Mouse (Mus musculus): ENCODE results near the gene Disp1.

Disp1 gene

GRCm38 (mm10) chr1:183220796-183221718 lies at the start of gene Disp1:
Gene Disp1 (minus strand): TSS chr1:183221522.
- in situ Hi-C loops (cut with MboI; ENCODE audit: low pct_unique_long_range_greater_than_20kb in 1 of 2, low sequenced_read_pairs in 2 of 2, unreplicated experiment in 1 of 2), result no loop called here

GRCm38 (mm10) chr1:183267666-183268065 lies 46.3 kb upstream of the Disp1 start:
- in situ Hi-C loops (cut with MboI; ENCODE audit: low pct_unique_long_range_greater_than_20kb in 1 of 2, low sequenced_read_pairs in 2 of 2, unreplicated experiment in 1 of 2), result no loop called here

GRCm38 (mm10) chr1:183265921-183266467 lies 44.7 kb upstream of the Disp1 start:
- in situ Hi-C loops (cut with MboI; ENCODE audit: low pct_unique_long_range_greater_than_20kb in 1 of 2, low sequenced_read_pairs in 2 of 2, unreplicated experiment in 1 of 2), result no loop called here

GRCm38 (mm10) chr1:183264145-183265008 lies 43.1 kb upstream of the Disp1 start:
- in situ Hi-C loops (cut with MboI; ENCODE audit: low pct_unique_long_range_greater_than_20kb in 1 of 2, low sequenced_read_pairs in 2 of 2, unreplicated experiment in 1 of 2), result no loop called here

GRCm38 (mm10) chr1:183252574-183252973 lies 31.3 kb upstream of the Disp1 start:
- in situ Hi-C loops (cut with MboI; ENCODE audit: low pct_unique_long_range_greater_than_20kb in 1 of 2, low sequenced_read_pairs in 2 of 2, unreplicated experiment in 1 of 2), result no loop called here

DNA sequence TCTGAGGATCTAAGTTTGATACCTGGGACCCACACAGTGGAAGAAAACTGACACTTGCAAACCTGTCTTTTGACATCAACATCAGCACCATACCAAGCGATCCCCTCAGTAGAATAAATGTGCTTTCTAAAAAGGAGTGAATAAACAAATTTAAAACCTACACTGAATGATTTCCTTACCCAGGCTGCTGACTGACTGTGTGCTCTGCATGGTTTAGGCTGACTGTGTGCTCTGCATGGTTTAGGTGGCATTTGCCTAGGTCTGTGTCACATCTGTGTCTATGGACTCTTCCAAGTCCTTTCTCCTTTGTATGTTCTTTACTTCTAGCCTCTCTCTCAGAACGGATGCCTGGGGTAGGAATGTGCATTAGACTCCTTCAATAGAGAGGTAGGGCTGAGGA lies 30.5 kb upstream of the Disp1 start:
- in situ Hi-C loops (cut with MboI; ENCODE audit: low pct_unique_long_range_greater_than_20kb in 1 of 2, low sequenced_read_pairs in 2 of 2, unreplicated experiment in 1 of 2), result no loop called here

DNA sequence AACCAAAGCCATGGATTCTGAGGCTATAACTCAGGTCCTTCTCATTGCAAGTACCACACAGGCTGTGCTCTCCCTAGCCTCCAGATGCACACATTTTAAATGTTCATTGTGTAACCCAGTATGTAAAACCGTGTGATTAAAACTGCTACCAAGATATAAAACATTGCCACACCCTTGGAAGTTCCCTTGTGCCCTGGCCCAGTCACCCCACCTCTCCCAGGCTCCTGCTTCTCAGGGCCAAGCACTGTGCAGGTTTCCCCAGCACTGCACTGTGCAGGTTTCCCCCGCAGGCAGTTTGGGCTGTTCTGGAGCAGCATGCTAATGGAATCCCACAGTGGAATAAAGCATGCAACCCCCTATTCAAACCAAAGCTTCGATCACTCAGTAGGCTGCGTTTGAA lies 29.3 kb upstream of the Disp1 start:
- in situ Hi-C loops (cut with MboI; ENCODE audit: low pct_unique_long_range_greater_than_20kb in 1 of 2, low sequenced_read_pairs in 2 of 2, unreplicated experiment in 1 of 2), result no loop called here

GRCm38 (mm10) chr1:183248144-183248543 lies 26.8 kb upstream of the Disp1 start:
- in situ Hi-C loops (cut with MboI; ENCODE audit: low pct_unique_long_range_greater_than_20kb in 1 of 2, low sequenced_read_pairs in 2 of 2, unreplicated experiment in 1 of 2), result loop anchor here in 1 of 2 experiments (25.0 kb wide), 1 partner anchor 686 kb away; the partner anchor contains the start of gene Capn8

DNA sequence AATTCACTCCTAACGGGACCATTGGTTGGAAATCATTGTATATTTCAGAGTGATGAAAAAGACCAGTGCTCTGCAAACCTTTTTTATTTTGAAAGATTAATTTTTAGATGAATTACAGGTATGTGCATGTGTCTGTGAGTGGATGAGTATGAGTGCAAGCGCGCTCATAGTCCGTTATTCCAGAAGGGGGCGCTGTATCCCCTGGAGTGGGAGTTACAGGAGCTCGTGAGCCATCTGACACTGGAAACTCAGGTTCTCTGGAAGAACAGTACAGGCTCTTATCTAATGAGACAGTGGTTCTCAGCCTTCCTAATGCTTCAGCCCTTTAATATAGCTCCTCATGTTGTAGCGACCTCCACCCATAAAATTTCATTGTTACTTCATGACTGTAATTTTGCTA lies 22.0 kb upstream of the Disp1 start:
- in situ Hi-C loops (cut with MboI; ENCODE audit: low pct_unique_long_range_greater_than_20kb in 1 of 2, low sequenced_read_pairs in 2 of 2, unreplicated experiment in 1 of 2), result loop anchor here in 1 of 2 experiments (25.0 kb wide), 1 partner anchor 681 kb away; the partner anchor contains the start of gene Capn8

DNA sequence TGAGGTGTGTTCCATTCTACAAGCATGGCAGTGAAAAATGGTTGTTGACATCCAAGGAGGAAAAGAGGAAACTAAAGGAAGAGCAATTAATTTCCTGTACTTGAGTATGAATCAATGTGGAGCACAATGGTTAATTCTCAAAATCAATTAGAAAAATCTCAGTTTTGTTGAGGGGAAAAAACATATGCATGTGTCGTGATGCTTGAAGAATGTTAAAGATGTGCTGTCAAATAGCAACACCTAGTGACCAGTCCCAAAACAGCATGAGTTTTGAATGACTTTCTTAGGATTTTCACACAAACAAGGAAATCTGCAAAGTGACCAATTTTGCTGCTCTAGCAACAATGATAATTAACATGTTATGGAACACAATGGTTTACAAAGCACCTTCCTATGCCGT lies 16.6 kb upstream of the Disp1 start:
- in situ Hi-C loops (cut with MboI; ENCODE audit: low pct_unique_long_range_greater_than_20kb in 1 of 2, low sequenced_read_pairs in 2 of 2, unreplicated experiment in 1 of 2), result loop anchor here in 1 of 2 experiments (25.0 kb wide), 1 partner anchor 676 kb away; the partner anchor contains the start of gene Capn8

GRCm38 (mm10) chr1:183236460-183236859 lies 15.1 kb upstream of the Disp1 start:
- in situ Hi-C loops (cut with MboI; ENCODE audit: low pct_unique_long_range_greater_than_20kb in 1 of 2, low sequenced_read_pairs in 2 of 2, unreplicated experiment in 1 of 2), result loop anchor here in 1 of 2 experiments (25.0 kb wide), 1 partner anchor 674 kb away; the partner anchor contains the start of gene Capn8

GRCm38 (mm10) chr1:183233679-183234174 lies 12.4 kb upstream of the Disp1 start:
- in situ Hi-C loops (cut with MboI; ENCODE audit: low pct_unique_long_range_greater_than_20kb in 1 of 2, low sequenced_read_pairs in 2 of 2, unreplicated experiment in 1 of 2), result loop anchor here in 1 of 2 experiments (25.0 kb wide), 1 partner anchor 671 kb away; the partner anchor contains the start of gene Capn8

GRCm38 (mm10) chr1:183232985-183233678 lies 11.8 kb upstream of the Disp1 start:
- in situ Hi-C loops (cut with MboI; ENCODE audit: low pct_unique_long_range_greater_than_20kb in 1 of 2, low sequenced_read_pairs in 2 of 2, unreplicated experiment in 1 of 2), result loop anchor here in 1 of 2 experiments (25.0 kb wide), 1 partner anchor 671 kb away; the partner anchor contains the start of gene Capn8

- in situ Hi-C loops (cut with MboI; ENCODE audit: low pct_unique_long_range_greater_than_20kb in 1 of 2, low sequenced_read_pairs in 2 of 2, unreplicated experiment in 1 of 2), result loop anchor here in 1 of 2 experiments (25.0 kb wide), 1 partner anchor 665 kb away; the partner anchor contains the start of gene Capn8
Observed at GRCm38 (mm10) chr1:183227469-183227868, 6.1 kb upstream of the Disp1 start.

DNA sequence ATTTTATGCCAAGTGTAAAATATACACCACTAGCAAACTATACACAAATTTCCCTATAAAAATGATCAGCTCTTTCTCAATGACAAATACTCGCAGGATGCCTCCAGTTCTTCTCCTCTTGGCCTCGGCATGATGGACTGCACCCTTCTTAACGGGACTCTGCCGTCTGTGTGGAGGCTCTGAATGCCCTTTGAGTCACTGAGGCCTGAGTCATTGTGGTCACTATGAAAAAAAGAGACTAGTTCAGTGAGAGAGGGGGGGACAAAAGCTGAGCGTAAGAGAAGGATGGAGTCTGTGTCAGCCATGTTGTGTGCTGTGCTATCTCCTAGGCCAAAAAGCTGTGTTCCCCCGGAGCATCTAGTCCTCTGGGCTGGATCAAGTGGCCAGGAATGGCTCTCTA lies 2.3 kb downstream of the Disp1 start:
- in situ Hi-C loops (cut with MboI; ENCODE audit: low pct_unique_long_range_greater_than_20kb in 1 of 2, low sequenced_read_pairs in 2 of 2, unreplicated experiment in 1 of 2), result no loop called here

- in situ Hi-C loops (cut with MboI; ENCODE audit: low pct_unique_long_range_greater_than_20kb in 1 of 2, low sequenced_read_pairs in 2 of 2, unreplicated experiment in 1 of 2), result no loop called here
Observed at GRCm38 (mm10) chr1:183216691-183217090, 4.6 kb downstream of the Disp1 start.

DNA sequence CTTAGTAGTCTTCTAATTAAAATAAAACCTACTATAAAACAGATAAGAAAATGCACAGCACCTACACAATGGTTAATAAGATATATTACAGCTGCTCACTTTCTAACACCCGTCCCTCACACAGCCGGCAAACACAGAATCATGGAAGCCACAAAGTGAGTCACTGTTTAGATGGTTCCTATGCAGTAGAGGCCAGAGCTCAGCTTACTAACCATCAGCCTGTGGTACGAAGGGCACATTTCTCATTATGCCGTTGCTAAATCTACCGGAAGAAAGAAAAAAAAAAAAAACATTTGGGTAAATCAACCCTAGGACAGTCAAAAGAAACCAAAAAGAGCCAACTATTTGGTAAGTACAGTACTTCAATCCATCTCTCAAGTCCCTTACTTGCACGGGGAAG lies 5.6 kb downstream of the Disp1 start:
- in situ Hi-C loops (cut with MboI; ENCODE audit: low pct_unique_long_range_greater_than_20kb in 1 of 2, low sequenced_read_pairs in 2 of 2, unreplicated experiment in 1 of 2), result no loop called here

DNA sequence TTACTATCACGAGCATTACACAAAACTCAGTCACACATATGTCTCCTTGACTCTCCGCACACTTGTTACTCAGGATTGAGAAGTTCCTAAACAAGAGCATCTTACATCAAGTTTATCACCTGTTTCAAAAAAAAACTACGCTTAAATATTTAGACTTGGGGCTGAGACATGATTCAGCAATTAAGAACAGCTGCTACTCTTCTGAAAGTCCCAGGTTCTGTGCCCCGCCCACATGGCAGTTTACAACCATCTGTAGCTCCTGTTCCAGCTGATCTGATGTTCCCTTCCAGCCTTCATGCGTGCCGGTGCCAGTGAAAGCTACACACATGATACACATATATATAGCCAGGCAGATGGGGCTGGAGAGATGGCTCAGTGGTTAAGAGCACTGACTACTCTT lies 7.5 kb downstream of the Disp1 start:
- in situ Hi-C loops (cut with MboI; ENCODE audit: low pct_unique_long_range_greater_than_20kb in 1 of 2, low sequenced_read_pairs in 2 of 2, unreplicated experiment in 1 of 2), result no loop called here
